Mouse (Mus musculus) kidney, adult 2 months (tissue): ENCODE data around the gene Rapgef4. TPM values are rescaled to one million over a fixed set of nuclear protein-coding genes. Genes with fewer than 3 reads are reported as not detected.

ENCODE experiments used
- DNase-seq: peaks from one replicate; pipeline ENCODE4 v3.0.0; 2021
- H3K27ac ChIP-seq: fragments of 200-500 bp; 2 replicates; pipeline ENCODE4 v1.5.1; 2012; ENCODE audit warnings: low read depth, low read length, control low read depth, inconsistent platforms; ENCODE audit not compliant: insufficient read depth
- H3K27me3 ChIP-seq: fragments of 200-500 bp; replicated peaks from 2 replicates; pipeline ENCODE4 v1.6.1; 2012; ENCODE audit warnings: mild to moderate bottlenecking, moderate library complexity, low read length, inconsistent platforms; ENCODE audit not compliant: control insufficient read depth, insufficient read depth
- H3K36me3 ChIP-seq: fragments of 200-500 bp; 2 replicates; pipeline ENCODE4 v1.6.1; 2012; ENCODE audit warnings: mild to moderate bottlenecking, moderate library complexity, low read length, inconsistent platforms; ENCODE audit not compliant: control insufficient read depth, insufficient read depth
- H3K4me1 ChIP-seq: fragments of 200-500 bp; 2 replicates; pipeline ENCODE4 v1.6.1; 2011; ENCODE audit warnings: low read length; ENCODE audit not compliant: control insufficient read depth, insufficient read depth
- H3K4me3 ChIP-seq: fragments of 200-500 bp; 2 replicates; pipeline ENCODE4 v1.5.1; 2011; ENCODE audit warnings: mild to moderate bottlenecking, low read depth, low read length, control low read depth; ENCODE audit not compliant: insufficient read depth
- CTCF ChIP-seq: fragments of 200-500 bp; conservative IDR thresholded peaks from 2 replicates; pipeline ENCODE4 v1.5.1; 2011; ENCODE audit warnings: low read depth, mild to moderate bottlenecking, control low read depth, low read length, moderate library complexity, mixed read lengths; ENCODE audit not compliant: insufficient read depth, insufficient read length
- POLR2A ChIP-seq: fragments of 200-500 bp; IDR thresholded peaks from one replicate; pipeline ENCODE4 v1.6.1; 2011; ENCODE audit warnings: low read depth, low read length, control low read depth
- WGBS: fragments of 180-500 bp; shearing (Covaris S2); methylation state at CpG from one replicate; pipeline ENCODE4 v1.1.7; 2018; 5-methylcytosine and 5-hydroxymethylcytosine counted together
- polyA plus RNA-seq: library from polyadenylated mRNA; depleted of rRNA; stranded (reverse); fragments of >200 nt; gene quantifications from 2 replicates; pipeline ENCODE4 v1.2.3, GENCODE M21; 2012

Rapgef4 gene
- polyA plus RNA-seq, 1 experiment = 6.2 TPM

GRCm38 (mm10) chr2:72234085-72234484 is 253.0 kb downstream of the Rapgef4 start:
- H3K4me1 ChIP-seq = peaks cover 4% of the 10 kb centered on the region; the same call in 1 of the 2 replicates
- no peak overlapping the region for H3K27ac ChIP-seq
- no peaks in the 10 kb centered on the region for H3K36me3 ChIP-seq
- no peak overlapping the region for H3K4me3 ChIP-seq
- TF ChIP-seq POLR2A = no peak
- TF ChIP-seq CTCF = no peak
- no peak for DNase-seq
- no peaks in the 10 kb centered on the region for H3K27me3 ChIP-seq
- WGBS = 92% methylated on average over 11 of the region's 11 CpGs

GRCm38 (mm10) chr2:72234943-72235342 is 253.9 kb downstream of the Rapgef4 start:
- H3K27ac ChIP-seq = no peak overlapping the region
- no peak overlapping the region for H3K4me3 ChIP-seq
- WGBS = under 1% methylated on average over 3 of the region's 3 CpGs
- peaks cover 4% of the 10 kb centered on the region; the same call in 1 of the 2 replicates for H3K4me1 ChIP-seq
- no peak for TF ChIP-seq POLR2A
- peak; percentile 86 for TF ChIP-seq CTCF
- DNase-seq = peak; percentile 79
- H3K27me3 ChIP-seq = no peaks in the 10 kb centered on the region
- no peaks in the 10 kb centered on the region for H3K36me3 ChIP-seq

GRCm38 (mm10) chr2:72235361-72235901 is 254.4 kb downstream of the Rapgef4 start:
- H3K36me3 ChIP-seq = no peaks in the 10 kb centered on the region
- no peak overlapping the region for H3K27ac ChIP-seq
- TF ChIP-seq POLR2A (no peak), CTCF (no peak)
- no peak overlapping the region for H3K4me3 ChIP-seq
- WGBS = 58% methylated on average over 12 of the region's 12 CpGs
- H3K27me3 ChIP-seq = no peaks in the 10 kb centered on the region
- H3K4me1 ChIP-seq = peaks cover 2% of the 10 kb centered on the region; the same call in 1 of the 2 replicates
- no peak for DNase-seq

GRCm38 (mm10) chr2:72238421-72238820 is 257.4 kb downstream of the Rapgef4 start:
- DNase-seq = no peak
- TF ChIP-seq POLR2A (no peak), CTCF (no peak)
- H3K36me3 ChIP-seq = no peaks in the 10 kb centered on the region
- H3K4me1 ChIP-seq = no peaks in the 10 kb centered on the region
- no peaks in the 10 kb centered on the region for H3K27me3 ChIP-seq
- WGBS = 59% methylated on average over 2 of the region's 2 CpGs
- H3K27ac ChIP-seq = no peak overlapping the region
- no peak overlapping the region for H3K4me3 ChIP-seq

- 38% methylated on average over 11 of the region's 11 CpGs for WGBS
- no peaks in the 10 kb centered on the region for H3K27me3 ChIP-seq
- H3K36me3 ChIP-seq = no peaks in the 10 kb centered on the region
- DNase-seq = peak; percentile 21
- no peaks in the 10 kb centered on the region for H3K4me1 ChIP-seq
- TF ChIP-seq CTCF = no peak
- TF ChIP-seq POLR2A = no peak
- no peak overlapping the region for H3K4me3 ChIP-seq
- H3K27ac ChIP-seq = no peak overlapping the region
These were observed 257.9 kb downstream of the Rapgef4 start for GRCm38 (mm10) chr2:72238925-72239324.

GRCm38 (mm10) chr2:72239456-72239855 is 258.4 kb downstream of the Rapgef4 start:
- TF ChIP-seq POLR2A (no peak), CTCF (no peak)
- no peak for DNase-seq
- Histone ChIP-seq H3K27ac (no peak overlapping the region), H3K4me1 (no peaks in the 10 kb centered on the region), H3K36me3 (no peaks in the 10 kb centered on the region), H3K27me3 (no peaks in the 10 kb centered on the region), H3K4me3 (no peak overlapping the region)
- WGBS = 71% methylated on average over 8 of the region's 8 CpGs

GRCm38 (mm10) chr2:72239993-72240392 is 259.0 kb downstream of the Rapgef4 start:
- no peaks in the 10 kb centered on the region for H3K4me1 ChIP-seq
- 83% methylated on average over 7 of the region's 7 CpGs for WGBS
- no peaks in the 10 kb centered on the region for H3K36me3 ChIP-seq
- H3K27me3 ChIP-seq = no peaks in the 10 kb centered on the region
- no peak overlapping the region for H3K4me3 ChIP-seq
- no peak for DNase-seq
- TF ChIP-seq CTCF (no peak), POLR2A (no peak)
- H3K27ac ChIP-seq = no peak overlapping the region
